Mouse (Mus musculus): ENCODE data around the gene Ppp1r14a. TPM values are rescaled to one million over a fixed set of nuclear protein-coding genes. Genes with fewer than 3 reads are reported as not detected.

Ppp1r14a gene
- 1.6 TPM in 1 of 2 replicates, not detected in the other for total RNA-seq (2017)

DNA sequence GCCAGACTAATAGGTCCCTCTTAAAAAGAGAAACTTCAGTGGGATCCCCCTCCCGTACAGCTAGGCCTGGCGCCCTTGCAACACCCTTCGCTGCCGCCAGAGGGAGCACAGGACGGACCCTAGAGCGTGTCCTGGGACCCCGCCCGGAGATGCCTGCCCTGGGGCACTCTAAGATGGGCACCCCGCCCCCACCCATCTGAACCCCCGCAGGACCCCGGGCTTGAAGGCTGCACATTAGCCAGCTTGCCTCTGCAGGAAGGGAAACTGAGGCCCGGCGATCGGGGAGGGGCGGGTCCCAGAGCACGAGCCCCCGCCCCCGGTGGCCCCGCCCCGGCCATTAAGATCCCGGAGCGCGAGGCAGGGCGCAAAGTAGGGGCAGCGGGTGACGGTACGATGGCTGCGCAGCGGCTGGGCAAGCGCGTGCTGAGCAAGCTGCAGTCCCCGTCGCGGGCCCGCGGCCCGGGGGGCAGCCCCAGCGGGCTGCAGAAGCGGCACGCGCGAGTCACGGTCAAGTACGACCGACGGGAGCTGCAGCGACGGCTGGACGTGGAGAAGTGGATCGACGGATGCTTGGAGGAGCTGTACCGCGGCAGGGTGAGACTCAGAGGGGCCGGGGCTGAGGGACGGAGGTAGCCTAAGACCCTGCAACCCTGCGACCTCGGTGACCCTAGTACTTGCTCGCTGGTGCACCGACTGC is at the start of gene Ppp1r14a:
TSS of gene Ppp1r14a (plus strand) at position 367 of the 697 bp plus-strand sequence.
- peak; percentile 57 to 76; a peak in 2 of 4 replicates for ATAC-seq (replicated peaks in 1 of 2; ENCODE audit: insufficient read depth in 1 of 2, low FRiP score in 2 of 2, low TSS enrichment in 1 of 2, low read depth in 1 of 2, poor library complexity in 2 of 2, severe bottlenecking in 2 of 2)

DNA sequence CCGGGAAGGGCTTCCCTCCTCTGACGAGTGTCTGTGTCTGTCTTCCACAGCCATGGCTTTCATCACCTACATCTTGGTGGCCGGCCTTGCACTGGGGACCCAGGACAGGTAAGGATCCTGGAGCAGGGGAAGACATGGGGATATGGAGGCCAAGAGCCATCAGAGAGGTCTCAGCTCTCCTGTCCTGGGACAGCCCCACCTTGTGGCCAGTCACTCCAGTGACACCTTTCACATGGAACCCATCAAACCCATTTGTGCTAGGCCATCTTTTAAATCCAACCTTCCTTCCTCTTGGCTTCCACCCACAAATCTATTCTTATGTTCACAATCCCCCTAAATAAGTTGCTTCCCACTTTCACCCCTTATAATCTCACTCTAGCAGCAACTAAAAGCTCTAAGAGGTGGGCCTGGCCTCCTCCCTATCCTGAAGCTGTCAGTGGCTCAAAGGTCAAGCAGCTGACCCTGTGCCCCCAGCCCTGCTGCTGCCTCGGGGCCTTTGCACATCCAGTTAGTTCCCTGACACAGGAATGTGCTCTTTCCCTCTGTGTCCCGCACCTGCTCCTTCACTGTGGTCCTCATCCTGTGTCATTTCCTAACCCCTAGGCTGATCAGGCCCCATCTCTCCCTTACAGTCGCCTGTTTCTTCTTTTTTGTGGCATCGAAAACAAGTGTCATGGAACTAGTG is 44.2 kb upstream of the Ppp1r14a start:
- ATAC-seq (replicated peaks in 1 of 2; ENCODE audit: insufficient read depth in 1 of 2, low FRiP score in 2 of 2, low TSS enrichment in 1 of 2, low read depth in 1 of 2, poor library complexity in 2 of 2, severe bottlenecking in 2 of 2): peak in 1 of 2 experiments; percentile 40; a peak in 1 of 4 replicates

DNA sequence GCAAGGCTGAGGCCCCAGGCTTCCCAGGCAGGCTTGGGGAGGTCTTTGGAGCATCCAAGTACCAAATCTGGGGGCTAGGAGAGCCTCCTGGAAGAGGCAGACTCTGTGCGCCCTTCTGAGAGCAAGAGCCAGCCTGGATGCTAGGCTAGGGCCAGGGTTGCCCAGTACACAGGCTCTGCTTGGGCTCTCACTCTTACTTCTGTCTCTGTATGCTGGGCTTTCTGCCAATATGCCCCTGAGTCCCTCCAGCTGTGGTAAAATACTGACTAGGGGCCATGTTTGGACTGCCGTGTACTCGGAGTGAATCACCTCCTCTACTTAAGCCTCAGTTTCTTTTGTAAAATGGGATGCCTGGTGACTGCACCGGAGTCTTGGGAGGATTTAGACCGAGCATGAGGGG is 43.1 kb upstream of the Ppp1r14a start:
- no peak for ATAC-seq (replicated peaks in 1 of 2; ENCODE audit: insufficient read depth in 1 of 2, low FRiP score in 2 of 2, low TSS enrichment in 1 of 2, low read depth in 1 of 2, poor library complexity in 2 of 2, severe bottlenecking in 2 of 2)

DNA sequence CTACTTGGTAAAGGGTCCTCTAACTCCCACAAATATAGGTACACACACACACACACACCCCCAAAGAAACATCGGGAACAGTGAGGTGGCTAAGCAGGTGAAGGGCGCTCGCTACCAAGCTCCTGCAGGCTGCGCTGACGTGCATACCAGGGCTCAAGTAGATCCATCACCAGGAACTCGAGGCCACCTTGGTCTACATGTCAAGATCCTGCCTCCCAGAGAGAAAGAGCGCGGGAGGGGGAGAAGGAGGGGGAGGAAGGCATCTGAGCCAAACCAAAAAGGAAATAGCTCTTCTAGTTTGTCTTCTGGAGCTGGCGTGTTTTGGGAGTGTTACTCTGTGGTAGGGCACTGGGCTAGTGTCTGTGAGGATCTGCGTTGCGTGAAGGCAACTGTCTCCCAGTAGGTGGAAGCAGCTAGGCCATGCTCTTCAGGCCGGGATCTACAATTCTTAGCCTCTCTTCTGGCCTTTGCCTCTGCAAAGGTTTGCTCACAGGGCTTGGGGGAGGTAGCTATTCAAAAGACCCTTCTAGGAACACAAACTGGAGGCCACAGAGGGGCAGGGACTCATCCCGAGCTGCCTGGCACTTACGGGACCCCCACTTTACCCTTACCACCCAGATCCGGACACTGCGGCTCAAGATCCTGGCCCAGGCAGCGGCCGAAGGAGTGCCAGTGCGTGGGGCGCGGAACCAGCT is 42.3 kb upstream of the Ppp1r14a start:
- ATAC-seq (replicated peaks in 1 of 2; ENCODE audit: insufficient read depth in 1 of 2, low FRiP score in 2 of 2, low TSS enrichment in 1 of 2, low read depth in 1 of 2, poor library complexity in 2 of 2, severe bottlenecking in 2 of 2): no peak

DNA sequence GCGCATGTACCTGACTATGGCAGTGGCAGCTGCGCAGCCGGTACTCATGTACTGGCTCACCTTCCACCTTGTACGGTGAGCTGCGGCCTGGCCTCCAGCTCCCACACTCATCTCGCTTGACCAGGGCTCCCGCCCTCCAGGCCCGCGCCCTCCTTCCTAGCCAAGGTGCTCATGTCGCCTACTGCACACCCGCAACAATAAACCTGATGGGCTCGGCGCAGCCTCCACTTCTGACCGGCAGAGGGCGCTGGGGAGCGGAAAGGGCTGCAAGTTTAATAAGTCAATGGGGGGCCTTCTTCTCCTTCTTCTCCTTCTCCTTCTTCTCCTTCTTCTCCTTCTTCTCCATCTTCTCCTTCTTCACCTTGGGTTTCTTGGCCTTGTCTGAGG is 41.8 kb upstream of the Ppp1r14a start:
- peak; percentile 43 to 46; a peak in 1 of 4 replicates for ATAC-seq (replicated peaks in 1 of 2; ENCODE audit: insufficient read depth in 1 of 2, low FRiP score in 2 of 2, low TSS enrichment in 1 of 2, low read depth in 1 of 2, poor library complexity in 2 of 2, severe bottlenecking in 2 of 2)

DNA sequence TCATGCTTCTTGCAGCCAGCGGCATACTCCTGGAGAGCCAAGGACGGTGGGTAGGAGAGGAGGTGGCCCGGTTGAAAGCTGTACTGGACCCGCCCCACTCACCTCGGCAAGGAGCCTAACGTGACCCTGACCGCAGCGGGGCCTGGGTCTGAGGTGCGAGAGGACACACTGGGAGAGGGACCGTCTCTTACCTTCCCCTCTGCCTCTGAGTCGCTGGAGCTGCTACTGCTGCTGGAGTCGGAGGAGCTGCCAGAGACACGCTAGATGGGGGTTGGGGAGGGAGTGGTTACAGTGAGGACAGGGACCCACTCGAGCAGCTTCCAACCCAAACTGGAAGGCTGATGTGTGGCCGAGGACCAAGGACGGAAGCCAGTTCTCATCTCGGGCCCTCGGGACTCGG is 41.4 kb upstream of the Ppp1r14a start:
- ATAC-seq (replicated peaks in 1 of 2; ENCODE audit: insufficient read depth in 1 of 2, low FRiP score in 2 of 2, low TSS enrichment in 1 of 2, low read depth in 1 of 2, poor library complexity in 2 of 2, severe bottlenecking in 2 of 2): 0 out of 4 replicates have a peak, but pooled peaks of 1 of the 2 experiments have one; percentile 13

DNA sequence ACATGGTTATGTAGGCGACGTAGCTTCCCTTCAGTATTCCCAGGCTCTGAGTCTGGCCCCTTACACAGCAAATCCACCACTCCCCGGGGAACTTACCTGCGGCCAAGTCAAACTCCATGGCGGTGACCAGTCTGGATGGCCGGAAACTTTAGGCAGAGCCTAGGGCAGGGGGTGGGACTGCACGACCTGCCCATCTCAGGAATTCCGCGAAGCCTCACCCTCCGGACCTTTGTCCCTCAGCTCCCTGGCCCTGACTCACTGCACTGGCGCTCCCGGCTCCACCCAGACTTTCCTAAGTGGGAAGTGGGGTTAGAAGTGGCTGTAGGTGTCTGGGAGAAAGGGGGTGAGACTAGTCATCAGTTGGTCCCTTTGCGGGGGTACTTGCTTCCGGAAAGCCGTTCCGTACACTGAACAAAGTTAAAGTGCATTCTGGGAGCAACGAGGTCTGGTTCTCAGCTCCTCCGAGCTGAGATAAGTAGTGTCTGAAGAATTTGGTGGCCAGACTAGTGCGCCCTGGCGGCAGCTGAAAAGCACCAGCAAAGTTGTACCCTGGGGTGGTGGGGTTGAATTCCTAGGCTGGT is 40.8 kb upstream of the Ppp1r14a start, which contains the start of gene 2200002D01Rik:
TSS of gene 2200002D01Rik (minus strand) at position 206 of the 581 bp plus-strand sequence.
- ATAC-seq (replicated peaks in 1 of 2; ENCODE audit: insufficient read depth in 1 of 2, low FRiP score in 2 of 2, low TSS enrichment in 1 of 2, low read depth in 1 of 2, poor library complexity in 2 of 2, severe bottlenecking in 2 of 2): peak in 1 of 2 experiments; percentile 22; a peak in 1 of 4 replicates

DNA sequence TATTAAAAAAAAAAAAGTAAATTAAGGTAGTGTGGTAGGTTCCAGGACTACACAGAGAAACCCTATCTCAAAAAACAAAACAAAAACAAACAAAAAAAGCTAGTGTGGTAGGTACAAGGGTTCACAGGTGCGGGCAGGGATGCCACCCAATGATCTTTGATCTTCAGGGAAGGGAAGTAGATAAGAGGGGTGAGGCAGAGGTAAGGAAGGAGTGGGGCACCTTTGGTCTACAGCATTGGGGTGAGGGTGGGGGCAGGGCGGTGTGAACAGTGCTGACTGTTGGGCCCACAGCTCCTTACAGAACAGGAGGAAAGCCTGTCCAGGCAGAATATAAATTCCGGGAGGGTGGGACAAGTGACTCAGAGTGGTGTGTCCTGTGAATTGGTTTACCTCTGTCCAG is 37.9 kb upstream of the Ppp1r14a start:
- no peak for ATAC-seq (replicated peaks in 1 of 2; ENCODE audit: insufficient read depth in 1 of 2, low FRiP score in 2 of 2, low TSS enrichment in 1 of 2, low read depth in 1 of 2, poor library complexity in 2 of 2, severe bottlenecking in 2 of 2)

DNA sequence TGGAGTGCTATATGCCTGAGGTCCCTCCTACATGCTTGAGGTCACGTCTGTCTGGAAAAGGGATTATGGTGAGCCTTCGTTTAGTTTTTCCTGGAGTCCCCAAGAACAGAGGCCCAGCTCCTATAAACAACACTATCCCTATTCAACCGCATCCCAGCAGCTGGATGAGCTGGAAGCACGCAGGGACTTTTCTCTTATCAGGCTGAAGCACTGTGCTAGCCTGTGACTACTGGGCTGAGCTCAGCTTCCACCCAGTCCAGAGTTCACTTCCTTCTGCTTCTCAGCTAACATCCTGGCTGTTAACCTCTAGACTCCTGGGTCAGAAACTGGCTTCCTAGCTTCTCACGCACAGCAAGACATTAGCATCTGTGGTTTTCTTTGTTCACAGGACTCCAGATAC is 35.3 kb upstream of the Ppp1r14a start:
- ATAC-seq (replicated peaks in 1 of 2; ENCODE audit: insufficient read depth in 1 of 2, low FRiP score in 2 of 2, low TSS enrichment in 1 of 2, low read depth in 1 of 2, poor library complexity in 2 of 2, severe bottlenecking in 2 of 2): peak; percentile 51 to 72

DNA sequence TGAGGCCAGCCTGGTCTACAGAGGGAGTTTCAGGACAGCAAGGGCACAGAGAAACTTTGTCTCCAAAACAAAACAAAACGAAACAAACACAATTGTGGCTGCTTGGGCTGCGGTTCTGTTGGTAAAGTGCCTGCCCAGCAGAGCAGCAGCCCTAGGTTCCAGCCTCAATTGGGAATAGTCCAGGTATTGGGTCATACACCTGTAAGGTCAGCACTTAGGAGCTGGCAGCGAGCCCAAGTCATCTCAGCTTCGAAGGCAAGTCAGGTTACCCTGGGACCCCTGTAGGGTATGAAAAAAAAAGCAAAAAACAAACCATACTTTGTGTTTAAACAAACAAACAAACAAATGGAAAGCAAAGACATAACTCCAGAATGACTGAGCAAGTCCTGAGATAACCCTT is 33.2 kb upstream of the Ppp1r14a start:
- no peak for ATAC-seq (replicated peaks in 1 of 2; ENCODE audit: insufficient read depth in 1 of 2, low FRiP score in 2 of 2, low TSS enrichment in 1 of 2, low read depth in 1 of 2, poor library complexity in 2 of 2, severe bottlenecking in 2 of 2)

DNA sequence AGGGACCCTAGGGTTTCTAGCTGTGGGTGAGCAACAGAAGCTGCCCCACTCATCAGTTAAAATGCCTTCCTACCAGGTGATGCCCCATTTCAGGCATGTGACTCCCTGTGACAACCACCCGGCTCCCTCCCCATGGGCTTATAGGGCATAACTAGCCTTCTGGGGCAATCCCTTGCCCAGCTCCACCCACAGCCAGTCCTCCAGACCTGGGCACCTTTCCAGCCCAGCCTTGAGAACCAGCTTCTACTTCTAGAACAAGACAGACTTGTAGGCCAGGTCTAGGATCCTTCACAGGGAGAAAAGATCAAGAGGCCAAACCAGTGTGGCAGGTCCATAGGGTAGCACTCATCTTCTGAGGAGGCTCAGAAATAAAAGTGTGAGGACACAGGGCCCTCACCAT is 31.7 kb upstream of the Ppp1r14a start:
- no peak for ATAC-seq (replicated peaks in 1 of 2; ENCODE audit: insufficient read depth in 1 of 2, low FRiP score in 2 of 2, low TSS enrichment in 1 of 2, low read depth in 1 of 2, poor library complexity in 2 of 2, severe bottlenecking in 2 of 2)

DNA sequence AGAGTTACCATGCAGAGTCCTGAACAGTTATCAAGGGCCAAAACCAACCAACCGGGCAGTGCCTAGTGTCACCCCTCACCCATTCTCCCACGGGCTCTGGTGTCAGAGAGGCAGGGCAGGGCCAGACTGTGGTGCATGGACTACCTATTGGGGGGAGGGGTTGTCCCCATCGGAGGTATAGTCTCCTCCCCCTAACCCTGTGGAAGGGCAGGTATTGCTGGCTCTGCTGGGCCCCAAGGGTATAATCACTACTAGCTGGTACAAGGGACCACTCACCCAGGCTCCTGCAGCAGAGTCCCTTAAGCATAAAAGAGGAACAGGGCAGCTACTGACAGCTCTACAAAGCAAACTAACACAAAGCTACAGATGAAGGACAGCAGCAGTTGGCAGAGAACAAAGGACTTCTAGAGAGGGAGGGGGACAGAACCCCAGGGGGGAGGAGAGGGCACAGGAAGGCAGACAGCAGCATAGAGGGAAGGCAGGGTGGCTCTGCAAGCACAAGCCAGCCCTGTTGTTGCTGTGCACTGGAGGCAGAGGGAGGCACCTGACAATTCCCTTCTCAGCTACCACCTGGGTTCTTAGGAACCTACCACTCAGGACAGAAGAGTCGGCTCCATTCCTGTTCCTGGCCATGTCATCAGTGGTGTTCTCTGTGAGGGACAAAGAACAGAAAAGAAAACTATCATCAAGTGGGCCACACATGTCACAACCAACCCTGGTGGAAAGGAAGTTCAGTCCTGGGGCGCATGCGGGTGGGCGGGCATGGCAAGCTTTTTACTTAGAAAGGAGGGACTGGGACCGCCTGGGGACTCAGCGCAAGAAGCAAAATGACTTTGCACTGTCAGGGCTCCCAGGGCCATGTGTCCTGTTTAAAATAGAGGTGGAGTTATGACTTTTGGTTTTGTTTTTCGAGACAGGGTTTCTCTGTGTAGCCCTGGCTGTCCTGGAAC is 29.1 kb upstream of the Ppp1r14a start:
- no peak for ATAC-seq (replicated peaks in 1 of 2; ENCODE audit: insufficient read depth in 1 of 2, low FRiP score in 2 of 2, low TSS enrichment in 1 of 2, low read depth in 1 of 2, poor library complexity in 2 of 2, severe bottlenecking in 2 of 2)

DNA sequence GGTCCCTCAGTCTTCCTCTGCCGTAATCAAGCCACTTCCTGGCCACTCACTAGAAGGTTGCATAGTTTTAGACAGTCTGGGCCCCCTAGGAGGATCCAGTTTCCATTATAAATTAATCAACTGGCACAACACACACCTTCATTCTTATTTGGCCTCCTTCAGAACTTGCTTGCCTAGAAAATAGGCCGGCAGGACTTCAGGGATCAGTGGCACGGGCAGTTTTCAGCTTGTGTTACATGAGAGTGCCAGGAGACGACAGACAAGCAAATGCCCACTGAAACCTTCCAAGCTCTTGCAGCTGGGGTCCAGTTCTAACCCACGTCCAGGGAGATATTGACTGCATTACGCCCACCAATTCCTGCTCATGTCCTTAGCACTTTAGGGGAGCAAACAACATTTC is 27.0 kb upstream of the Ppp1r14a start:
- no peak for ATAC-seq (replicated peaks in 1 of 2; ENCODE audit: insufficient read depth in 1 of 2, low FRiP score in 2 of 2, low TSS enrichment in 1 of 2, low read depth in 1 of 2, poor library complexity in 2 of 2, severe bottlenecking in 2 of 2)

DNA sequence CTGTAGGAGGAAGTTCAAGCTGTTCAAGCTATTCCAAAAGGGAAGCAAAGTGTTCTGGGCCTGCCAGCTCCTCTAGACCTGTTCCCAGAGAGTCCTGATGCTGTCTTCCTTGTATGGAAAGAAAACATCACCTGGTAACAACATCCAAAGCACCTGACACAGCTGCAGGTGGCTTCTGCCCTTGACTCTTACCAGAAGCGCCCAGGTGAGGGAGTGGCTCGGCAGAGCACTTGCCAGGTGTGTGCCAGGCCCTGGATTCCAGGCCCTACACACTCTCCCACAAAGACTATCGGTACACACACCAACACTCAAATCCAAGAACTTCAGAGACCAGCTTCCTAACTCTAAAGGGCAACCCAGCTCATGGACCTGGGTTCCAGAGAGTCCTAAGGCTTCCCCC is 25.3 kb upstream of the Ppp1r14a start:
- no peak for ATAC-seq (replicated peaks in 1 of 2; ENCODE audit: insufficient read depth in 1 of 2, low FRiP score in 2 of 2, low TSS enrichment in 1 of 2, low read depth in 1 of 2, poor library complexity in 2 of 2, severe bottlenecking in 2 of 2)

DNA sequence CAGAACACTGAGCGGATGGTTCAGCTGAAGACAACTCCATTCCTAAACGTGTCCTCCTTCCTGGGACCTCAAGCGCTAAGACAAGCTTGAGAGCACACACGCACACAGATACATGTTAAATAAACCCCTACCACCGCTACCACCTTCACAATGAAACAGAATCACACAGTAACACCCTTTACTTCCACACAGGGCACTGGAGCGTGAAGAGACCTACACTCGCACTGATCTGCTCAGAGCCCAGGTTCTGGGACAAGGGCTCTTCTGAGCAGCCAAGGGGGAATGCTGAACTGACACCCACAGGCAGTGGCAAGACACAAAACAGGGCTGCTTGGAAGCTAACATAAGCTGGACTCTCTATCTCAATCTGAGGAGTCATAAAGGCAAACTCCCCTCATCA is 23.5 kb upstream of the Ppp1r14a start:
- no peak for ATAC-seq (replicated peaks in 1 of 2; ENCODE audit: insufficient read depth in 1 of 2, low FRiP score in 2 of 2, low TSS enrichment in 1 of 2, low read depth in 1 of 2, poor library complexity in 2 of 2, severe bottlenecking in 2 of 2)

DNA sequence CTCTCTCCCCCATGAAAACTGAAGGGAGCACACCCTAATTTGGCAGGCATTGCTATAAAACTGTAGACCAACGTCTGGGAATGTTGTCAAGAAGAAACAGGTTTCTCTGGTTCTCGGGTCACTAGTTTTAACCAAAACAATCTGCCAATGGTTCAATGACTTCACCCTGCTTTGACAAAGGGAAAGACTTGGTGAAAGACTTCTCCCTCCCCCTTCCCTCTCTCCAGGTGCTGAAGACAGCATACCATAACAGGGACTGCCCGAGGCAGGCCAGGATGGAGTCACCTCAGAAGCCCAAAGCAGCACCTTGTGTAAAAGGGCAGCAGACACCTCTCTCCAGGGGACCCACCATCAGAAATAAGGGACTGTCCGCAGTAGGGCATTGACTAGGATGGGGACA is 22.2 kb upstream of the Ppp1r14a start:
- ATAC-seq (replicated peaks in 1 of 2; ENCODE audit: insufficient read depth in 1 of 2, low FRiP score in 2 of 2, low TSS enrichment in 1 of 2, low read depth in 1 of 2, poor library complexity in 2 of 2, severe bottlenecking in 2 of 2): no peak

DNA sequence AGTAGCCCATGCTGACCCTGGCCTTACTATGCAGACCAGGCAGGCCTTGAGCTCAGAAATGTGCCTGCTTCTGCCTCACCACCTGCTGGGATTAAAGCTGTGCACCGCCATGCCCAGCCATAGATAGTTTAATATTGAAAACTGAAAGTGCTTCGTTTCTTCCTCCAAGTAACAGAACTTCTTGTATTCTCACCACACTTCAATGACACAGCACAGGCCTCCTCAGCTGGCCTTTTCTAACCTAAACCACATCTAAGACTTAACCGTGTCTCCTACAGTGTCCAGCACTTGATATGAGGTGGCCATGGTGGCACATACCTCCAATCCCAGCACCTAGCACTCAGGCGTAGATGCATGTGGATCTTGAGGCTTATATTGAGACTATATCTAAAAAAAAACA is 18.7 kb upstream of the Ppp1r14a start:
- peak in 1 of 2 experiments; percentile 53; a peak in 2 of 4 replicates for ATAC-seq (replicated peaks in 1 of 2; ENCODE audit: insufficient read depth in 1 of 2, low FRiP score in 2 of 2, low TSS enrichment in 1 of 2, low read depth in 1 of 2, poor library complexity in 2 of 2, severe bottlenecking in 2 of 2)

All from hematopoietic stem cell, adult 5-6 weeks (primary cell).